Mouse (Mus musculus) fat pad, adult 2 months (tissue): ENCODE data around the gene Krt82.

ENCODE experiments used
- DNase-seq: peaks from one replicate; pipeline ENCODE4 v3.0.0-alpha.2; 2011; ENCODE audit warnings: low read depth, low spot score; ENCODE audit errors: extremely low read depth

Gene Krt82

GRCm38 (mm10) chr15:101550567-101550966, at the start of gene Krt82:
TSS of gene Krt82 (minus strand) at chr15:101550667.
- DNase-seq: no peak

- DNase-seq: no peak
Observed at GRCm38 (mm10) chr15:101599123-101599522, 48.7 kb upstream of the Krt82 start.

- no peak for DNase-seq
Observed at GRCm38 (mm10) chr15:101588216-101588615, 37.7 kb upstream of the Krt82 start.

- DNase-seq: peak; percentile 76
Observed at GRCm38 (mm10) chr15:101584456-101584855, 34.0 kb upstream of the Krt82 start.

GRCm38 (mm10) chr15:101583211-101583965, 32.9 kb upstream of the Krt82 start:
- DNase-seq: peak; percentile 83

- DNase-seq: no peak
Observed at GRCm38 (mm10) chr15:101581701-101582100, 31.2 kb upstream of the Krt82 start.

GRCm38 (mm10) chr15:101575506-101575905, 25.0 kb upstream of the Krt82 start:
- no peak for DNase-seq

- no peak for DNase-seq
Observed at GRCm38 (mm10) chr15:101573796-101574345, 23.4 kb upstream of the Krt82 start, which contains the start of gene Krt75. TSS of gene Krt75 (minus strand) at chr15:101573904.

- no peak for DNase-seq
Observed at GRCm38 (mm10) chr15:101567780-101568179, 17.3 kb upstream of the Krt82 start.

GRCm38 (mm10) chr15:101562850-101563249, 12.4 kb upstream of the Krt82 start, which contains the start of gene Krt90:
TSS of gene Krt90 (minus strand) at chr15:101562950.
- DNase-seq: no peak

GRCm38 (mm10) chr15:101558034-101558646, 7.7 kb upstream of the Krt82 start:
- no peak for DNase-seq

GRCm38 (mm10) chr15:101553169-101553568, 2.7 kb upstream of the Krt82 start:
- DNase-seq: no peak

GRCm38 (mm10) chr15:101552188-101552587, 1.7 kb upstream of the Krt82 start:
- no peak for DNase-seq

GRCm38 (mm10) chr15:101544478-101544877, 6.0 kb downstream of the Krt82 start:
- no peak for DNase-seq

- no peak for DNase-seq
Observed at GRCm38 (mm10) chr15:101542543-101542942, 7.9 kb downstream of the Krt82 start.

GRCm38 (mm10) chr15:101538580-101538900, 11.9 kb downstream of the Krt82 start:
- no peak for DNase-seq

GRCm38 (mm10) chr15:101537864-101538579, 12.4 kb downstream of the Krt82 start:
- no peak for DNase-seq

- DNase-seq: peak; percentile 23
Observed at GRCm38 (mm10) chr15:101536054-101536850, 14.2 kb downstream of the Krt82 start.

GRCm38 (mm10) chr15:101532720-101533119, 17.7 kb downstream of the Krt82 start, which contains the start of gene Krt84:
TSS of gene Krt84 (minus strand) at chr15:101532820.
- DNase-seq: no peak

GRCm38 (mm10) chr15:101522556-101523232, 27.8 kb downstream of the Krt82 start:
- no peak for DNase-seq
